Mouse (Mus musculus) megakaryocyte progenitor cell, adult 5-6 weeks (primary cell): ENCODE data around the gene Vmn2r9. TPM values are rescaled to one million over a fixed set of nuclear protein-coding genes. Genes with fewer than 3 reads are reported as not detected.
"Not testable (repeated sequence)": the region's sequence is repeated elsewhere in the genome, so short reads cannot be mapped to it uniquely, and the experiment has no call there.

Source experiments
- ATAC-seq: replicated peaks from 2 replicates; pipeline ENCODE4 v1.8.0; 2016; ENCODE audit warnings: mild to moderate bottlenecking, moderate TSS enrichment, inconsistent platforms; ENCODE audit not compliant: poor library complexity
- total RNA-seq, 2 experiments: library from RNA; stranded (forward) in 1 of 2; stranded (reverse) in 1 of 2; fragments of 157-497, 149-512 nt in 1 of 2; fragments of 200-1000 nt in 1 of 2; gene quantifications; 2 replicates each; pipeline versions ENCODE4 v1.2.3 to v1.2.4; 2015 to 2017

Gene Vmn2r9
- total RNA-seq (2015) (not detected in 2 replicates), total RNA-seq (2017) (not detected in 2 replicates)

GRCm38 (mm10) chr5:108852501-108852900, at the start of gene Vmn2r9:
TSS of gene Vmn2r9 (minus strand) at chr5:108852601.
- ATAC-seq: not testable (repeated sequence)

GRCm38 (mm10) chr5:108866746-108867145, 14.3 kb upstream of the Vmn2r9 start:
- ATAC-seq: peak; percentile 84

- no peak for ATAC-seq
These were observed 2.9 kb downstream of the Vmn2r9 start for GRCm38 (mm10) chr5:108849466-108849865.

GRCm38 (mm10) chr5:108836156-108836555, 16.2 kb downstream of the Vmn2r9 start:
- no peak; the same call in 1 of the 2 replicates for ATAC-seq

- ATAC-seq: no peak
These were observed 29.1 kb downstream of the Vmn2r9 start for GRCm38 (mm10) chr5:108823276-108823675.

GRCm38 (mm10) chr5:108808750-108809149, 43.7 kb downstream of the Vmn2r9 start, which contains the start of gene Vmn2r8:
TSS of gene Vmn2r8 (minus strand) at chr5:108808850.
- ATAC-seq: not testable (repeated sequence)

GRCm38 (mm10) chr5:108803646-108804045, 48.8 kb downstream of the Vmn2r9 start:
- ATAC-seq: no peak

GRCm38 (mm10) chr5:108795263-108795662, 57.1 kb downstream of the Vmn2r9 start, which contains the start of gene Tmed11:
TSS of gene Tmed11 (minus strand) at chr5:108795363.
- ATAC-seq: not testable (repeated sequence)

GRCm38 (mm10) chr5:108790385-108790784, 62.0 kb downstream of the Vmn2r9 start:
- peak; percentile 39; the same call in 1 of the 2 replicates for ATAC-seq

Other genes starting within 250 kb of the Vmn2r9 start
- 69.6 and 74.6 TPM in 2 replicates for gene Gak, start 222.8 kb downstream of the Vmn2r9 start, total RNA-seq (2015)
- gene Gak, start 222.8 kb downstream of the Vmn2r9 start, total RNA-seq (2017): 89.9 and 120 TPM in 2 replicates
- 22.9 and 28.7 TPM in 2 replicates for gene Tmem175, start 222.8 kb downstream of the Vmn2r9 start, total RNA-seq (2015)
- gene Tmem175, start 222.8 kb downstream of the Vmn2r9 start, total RNA-seq (2017): 13.4 and 13.8 TPM in 2 replicates
- gene Idua, start 192.3 kb downstream of the Vmn2r9 start, total RNA-seq (2015): 15.6 and 18.5 TPM in 2 replicates
- gene Idua, start 192.3 kb downstream of the Vmn2r9 start, total RNA-seq (2017): 3.1 and 7.3 TPM in 2 replicates
- 4.2 and 4.8 TPM in 2 replicates for gene Dgkq, start 182.9 kb downstream of the Vmn2r9 start, total RNA-seq (2015)
- gene Dgkq, start 182.9 kb downstream of the Vmn2r9 start, total RNA-seq (2017): 4.2 and 8.2 TPM in 2 replicates
- 2.0 and 2.1 TPM in 2 replicates for gene Slc26a1, start 177.0 kb downstream of the Vmn2r9 start, total RNA-seq (2015)
- 0.75 and 1.5 TPM in 2 replicates for gene Slc26a1, start 177.0 kb downstream of the Vmn2r9 start, total RNA-seq (2017)
- gene Fgfrl1, start 160.2 kb downstream of the Vmn2r9 start, total RNA-seq (2015): 1.7 TPM in 2 replicates
- gene Fgfrl1, start 160.2 kb downstream of the Vmn2r9 start, total RNA-seq (2017): 2.3 and 2.7 TPM in 2 replicates
- not detected in 2 replicates for gene Rnf212, start 77.6 kb downstream of the Vmn2r9 start, total RNA-seq (2015)
- gene Rnf212, start 77.6 kb downstream of the Vmn2r9 start, total RNA-seq (2017): 0.79 TPM in 1 of 2 replicates, not detected in the other
- not detected in 2 replicates for gene Tmed11, start 57.2 kb downstream of the Vmn2r9 start, total RNA-seq (2015)
- gene Tmed11, start 57.2 kb downstream of the Vmn2r9 start, total RNA-seq (2017): not detected in 2 replicates
- not detected in 2 replicates for gene Vmn2r8, start 43.8 kb downstream of the Vmn2r9 start, total RNA-seq (2015)
- not detected in 2 replicates for gene Vmn2r8, start 43.8 kb downstream of the Vmn2r9 start, total RNA-seq (2017)
- gene Vmn2r10, start 153.9 kb upstream of the Vmn2r9 start, total RNA-seq (2015): not detected in 2 replicates
- not detected in 2 replicates for gene Vmn2r10, start 153.9 kb upstream of the Vmn2r9 start, total RNA-seq (2017)
- not detected in 2 replicates for gene Vmn2r11, start 207.0 kb upstream of the Vmn2r9 start, total RNA-seq (2015)
- gene Vmn2r11, start 207.0 kb upstream of the Vmn2r9 start, total RNA-seq (2017): not detected in 2 replicates
- gene Vmn2r12, start 245.3 kb upstream of the Vmn2r9 start, total RNA-seq (2015): not detected in 2 replicates
- gene Vmn2r12, start 245.3 kb upstream of the Vmn2r9 start, total RNA-seq (2017): not detected in 2 replicates